Mouse (Mus musculus): Measurements from ENCODE around the gene Ccdc121. TPM values are rescaled to one million over a fixed set of nuclear protein-coding genes. Genes with fewer than 3 reads are reported as not detected.
"Not testable (repeated sequence)": the region's sequence is repeated elsewhere in the genome, so short reads cannot be mapped to it uniquely, and the experiment has no call there.

The Ccdc121 gene
- polyA plus RNA-seq, 1 experiment from 2014 or later: not detected

GRCm38 (mm10) chr1:181512430-181513129 lies 1.3 kb upstream of the Ccdc121 start:
- in situ Hi-C loops (cut with MboI; ENCODE audit: low pct_unique_long_range_greater_than_20kb): no loop called here
- CTCF ChIA-PET: no interaction called here
- DNase-seq (ENCODE audit: low read depth, low spot score): no peak
- no peak for ATAC-seq
- POLR2A ChIA-PET: no interaction called here
- no peaks in the 10 kb centered on the region for H3K27me3 ChIP-seq
- TF ChIP-seq CTCF (IDR thresholded peaks at IDR 0.05): no peak

- CTCF ChIA-PET: interaction anchor here (1.2 kb wide), 1 partner anchor 10 kb away, joined by 3 read pairs; no protein-coding TSS in a partner anchor
- ATAC-seq; H3K27me3 ChIP-seq; POLR2A ChIA-PET; in situ Hi-C loops (cut with MboI; ENCODE audit: low pct_unique_long_range_greater_than_20kb); DNase-seq (ENCODE audit: low read depth, low spot score): not testable (repeated sequence)
Measured at GRCm38 (mm10) chr1:181510855-181511254, 396 bp downstream of the Ccdc121 start.

GRCm38 (mm10) chr1:181505367-181505766 lies 5.9 kb downstream of the Ccdc121 start:
- ATAC-seq: no peak
- ChIA-PET POLR2A (interaction anchor here (1.9 kb wide), 1 partner anchor 12 kb away, joined by 5 read pairs; no protein-coding TSS in a partner anchor), CTCF (no interaction called here)
- peaks cover under 1% of the 10 kb centered on the region for H3K27me3 ChIP-seq
- no peak for TF ChIP-seq CTCF (IDR thresholded peaks at IDR 0.05)
- DNase-seq (ENCODE audit: low read depth, low spot score): no peak
- in situ Hi-C loops (cut with MboI; ENCODE audit: low pct_unique_long_range_greater_than_20kb): no loop called here

GRCm38 (mm10) chr1:181503471-181503870 lies 7.8 kb downstream of the Ccdc121 start:
- POLR2A ChIA-PET: no interaction called here
- ATAC-seq (no peak), DNase-seq (ENCODE audit: low read depth, low spot score) (no peak)
- H3K27me3 ChIP-seq: peaks cover 9% of the 10 kb centered on the region
- TF ChIP-seq CTCF (IDR thresholded peaks at IDR 0.05): no peak
- in situ Hi-C loops (cut with MboI; ENCODE audit: low pct_unique_long_range_greater_than_20kb): no loop called here
- CTCF ChIA-PET: no interaction called here

GRCm38 (mm10) chr1:181484696-181485095 lies 26.6 kb downstream of the Ccdc121 start:
- TF ChIP-seq CTCF (IDR thresholded peaks at IDR 0.05): no peak
- POLR2A ChIA-PET: no interaction called here
- no peak for DNase-seq (ENCODE audit: low read depth, low spot score)
- CTCF ChIA-PET: interaction anchor here (1.2 to 1.4 kb wide), 2 partner anchors 10 to 52 kb away, joined by 3 read pairs; no protein-coding TSS in a partner anchor
- ATAC-seq: no peak
- in situ Hi-C loops (cut with MboI; ENCODE audit: low pct_unique_long_range_greater_than_20kb): loop anchor here (5.0 kb wide), 1 partner anchor 58 kb away; no protein-coding TSS in a partner anchor
- peaks cover 6% of the 10 kb centered on the region for H3K27me3 ChIP-seq

GRCm38 (mm10) chr1:181476557-181476956 lies 34.7 kb downstream of the Ccdc121 start:
- CTCF ChIA-PET: no interaction called here
- no peak for TF ChIP-seq CTCF (IDR thresholded peaks at IDR 0.05)
- POLR2A ChIA-PET: no interaction called here
- ATAC-seq: no peak
- no peaks in the 10 kb centered on the region for H3K27me3 ChIP-seq
- DNase-seq (ENCODE audit: low read depth, low spot score): no peak
- in situ Hi-C loops (cut with MboI; ENCODE audit: low pct_unique_long_range_greater_than_20kb): no loop called here

- POLR2A ChIA-PET: no interaction called here
- CTCF ChIA-PET: no interaction called here
- no peak for TF ChIP-seq CTCF (IDR thresholded peaks at IDR 0.05)
- no peak for ATAC-seq
- DNase-seq (ENCODE audit: low read depth, low spot score): no peak
- H3K27me3 ChIP-seq: no peaks in the 10 kb centered on the region
- in situ Hi-C loops (cut with MboI; ENCODE audit: low pct_unique_long_range_greater_than_20kb): no loop called here
Measured at GRCm38 (mm10) chr1:181476141-181476540, 35.1 kb downstream of the Ccdc121 start.

- H3K27me3 ChIP-seq: peaks cover 4% of the 10 kb centered on the region
- no peak for ATAC-seq
- POLR2A ChIA-PET: no interaction called here
- TF ChIP-seq CTCF (IDR thresholded peaks at IDR 0.05): no peak
- in situ Hi-C loops (cut with MboI; ENCODE audit: low pct_unique_long_range_greater_than_20kb): loop anchor here (10.0 kb wide), 1 partner anchor 195 kb away; no protein-coding TSS in a partner anchor
- CTCF ChIA-PET: no interaction called here
- no peak for DNase-seq (ENCODE audit: low read depth, low spot score)
Measured at GRCm38 (mm10) chr1:181469415-181469814, 41.8 kb downstream of the Ccdc121 start.

GRCm38 (mm10) chr1:181467321-181467670 lies 44.0 kb downstream of the Ccdc121 start:
- ChIA-PET POLR2A (no interaction called here), CTCF (no interaction called here)
- in situ Hi-C loops (cut with MboI; ENCODE audit: low pct_unique_long_range_greater_than_20kb): loop anchor here (10.0 kb wide), 1 partner anchor 192 kb away; no protein-coding TSS in a partner anchor
- no peak for TF ChIP-seq CTCF (IDR thresholded peaks at IDR 0.05)
- peaks cover 4% of the 10 kb centered on the region for H3K27me3 ChIP-seq
- DNase-seq (ENCODE audit: low read depth, low spot score) (no peak), ATAC-seq (no peak)

- ChIA-PET CTCF (no interaction called here), POLR2A (no interaction called here)
- DNase-seq (ENCODE audit: low read depth, low spot score) (no peak), ATAC-seq (no peak)
- TF ChIP-seq CTCF (IDR thresholded peaks at IDR 0.05): no peak
- H3K27me3 ChIP-seq: peaks cover 4% of the 10 kb centered on the region
- in situ Hi-C loops (cut with MboI; ENCODE audit: low pct_unique_long_range_greater_than_20kb): loop anchor here (10.0 kb wide), 1 partner anchor 192 kb away; no protein-coding TSS in a partner anchor
Measured at GRCm38 (mm10) chr1:181466601-181467320, 44.5 kb downstream of the Ccdc121 start.

GRCm38 (mm10) chr1:181466040-181466439 lies 45.2 kb downstream of the Ccdc121 start:
- peaks cover 4% of the 10 kb centered on the region for H3K27me3 ChIP-seq
- DNase-seq (ENCODE audit: low read depth, low spot score) (no peak), ATAC-seq (no peak)
- ChIA-PET POLR2A (interaction anchor here (0.7 kb wide), 1 partner anchor 13 kb away, joined by 3 read pairs; no protein-coding TSS in a partner anchor), CTCF (interaction anchor here (0.9 to 1.4 kb wide), 2 partner anchors 14 to 78 kb away, joined by 3 to 4 read pairs; no protein-coding TSS in a partner anchor)
- no peak for TF ChIP-seq CTCF (IDR thresholded peaks at IDR 0.05)
- in situ Hi-C loops (cut with MboI; ENCODE audit: low pct_unique_long_range_greater_than_20kb): loop anchor here (10.0 kb wide), 1 partner anchor 191 kb away; no protein-coding TSS in a partner anchor

All from Patski (cell line).